Mouse (Mus musculus) MEL (cell line): ENCODE measurements around the gene Olfr573-ps1. TPM values are rescaled to one million over a fixed set of nuclear protein-coding genes. Genes with fewer than 3 reads are reported as not detected.

Source experiments
- DNase-seq: peaks from one replicate; pipeline ENCODE4 v3.0.0; 2011; ENCODE audit warnings: low read depth, low spot score
- H3K27ac ChIP-seq: 2 replicates; pipeline ENCODE4 v1.5.1; 2012; ENCODE audit warnings: low read depth, mild to moderate bottlenecking, control low read depth, low read length, moderate library complexity; ENCODE audit not compliant: control insufficient read depth
- H3K27me3 ChIP-seq, 2 experiments: fragments of 150-350 bp in 1 of 2; sonication (generic) in 1 of 2; 2 replicates each; pipeline ENCODE4 v1.6.1; 2012; ENCODE audit warnings: low read length in 2 of 2, mild to moderate bottlenecking in 2 of 2, improper control_type of control experiment in 1 of 2, moderate library complexity in 1 of 2; ENCODE audit not compliant: insufficient read depth in 2 of 2, control insufficient read depth in 1 of 2
- H3K36me3 ChIP-seq, 2 experiments: 2 replicates each; pipeline ENCODE4 v1.6.1; 2012 to 2014; ENCODE audit warnings: low read length in 2 of 2, improper control_type of control experiment in 1 of 2, inconsistent platforms in 1 of 2, mild to moderate bottlenecking in 1 of 2; ENCODE audit not compliant: insufficient read depth in 2 of 2, control insufficient read depth in 1 of 2
- H3K4me1 ChIP-seq, 2 experiments: fragments of 150-350 bp in 1 of 2; sonication (generic) in 1 of 2; 2 replicates each; pipeline ENCODE4 v1.6.1; 2012; ENCODE audit warnings: low read length in 2 of 2, improper control_type of control experiment in 1 of 2, mild to moderate bottlenecking in 1 of 2; ENCODE audit not compliant: insufficient read depth in 2 of 2, control insufficient read depth in 1 of 2
- H3K4me3 ChIP-seq, 2 experiments: fragments of 150-350 bp in 1 of 2; sonication (generic) in 1 of 2; 2 replicates each; pipeline ENCODE4 v1.5.1; 2012; ENCODE audit warnings: low read depth in 2 of 2, low read length in 2 of 2, mild to moderate bottlenecking in 2 of 2, moderate library complexity in 2 of 2, control low read depth in 1 of 2, improper control_type of control experiment in 1 of 2; ENCODE audit not compliant: control insufficient read depth in 1 of 2, insufficient read depth in 1 of 2
- H3K79me2 ChIP-seq: 2 replicates; pipeline ENCODE4 v1.6.1; 2012; ENCODE audit warnings: mild to moderate bottlenecking, low read length, moderate library complexity; ENCODE audit not compliant: control insufficient read depth, poor library complexity, insufficient read depth
- H3K9ac ChIP-seq: 2 replicates; pipeline ENCODE4 v1.6.1; 2012; ENCODE audit warnings: low read depth, mild to moderate bottlenecking, control low read depth, low read length, moderate library complexity; ENCODE audit not compliant: control insufficient read depth, poor library complexity, severe bottlenecking
- H3K9me3 ChIP-seq: fragments of 150-350 bp; sonication (generic); replicated peaks from 2 replicates; pipeline ENCODE4 v1.6.1; 2012; ENCODE audit warnings: mild to moderate bottlenecking, low read length, improper control_type of control experiment, moderate library complexity; ENCODE audit not compliant: insufficient read depth
- CHD1 ChIP-seq: IDR thresholded peaks from 2 replicates; pipeline ENCODE4 v1.6.1; 2012; ENCODE audit warnings: low read depth, mild to moderate bottlenecking, inconsistent platforms, low read length, improper control_type of control experiment
- CHD2 ChIP-seq: IDR thresholded peaks from 2 replicates; pipeline ENCODE4 v1.6.1; 2011; ENCODE audit warnings: low read length, improper control_type of control experiment
- CTCF ChIP-seq, 3 experiments: IDR thresholded peaks in 2 of 3; conservative IDR thresholded peaks in 1 of 3; 2 replicates each; pipeline ENCODE4 v1.5.1; 2011 to 2012; ENCODE audit warnings: low read length in 3 of 3, low read depth in 2 of 3, mild to moderate bottlenecking in 2 of 3, improper control_type of control experiment in 1 of 3, inconsistent platforms in 1 of 3, mixed read lengths in 1 of 3, moderate library complexity in 1 of 3; ENCODE audit not compliant: control insufficient read depth in 1 of 3, insufficient read depth in 1 of 3, poor library complexity in 1 of 3, severe bottlenecking in 1 of 3
- ELF1 ChIP-seq: IDR thresholded peaks from 2 replicates; pipeline ENCODE4 v1.6.1; 2014; ENCODE audit warnings: low read depth, mild to moderate bottlenecking, inconsistent platforms, low read length, improper control_type of control experiment, moderate library complexity
- EP300 ChIP-seq, 2 experiments: IDR thresholded peaks; 2 replicates each; pipeline ENCODE4 v1.6.1; 2011; ENCODE audit warnings: improper control_type of control experiment in 2 of 2, low read length in 2 of 2, low read depth in 1 of 2, mild to moderate bottlenecking in 1 of 2
- ETS1 ChIP-seq: IDR thresholded peaks from 2 replicates; pipeline ENCODE4 v1.6.1; 2012; ENCODE audit warnings: low read depth, mild to moderate bottlenecking, inconsistent platforms, low read length, improper control_type of control experiment, moderate library complexity
- GABPA ChIP-seq: IDR thresholded peaks from 2 replicates; pipeline ENCODE4 v1.6.1; 2012; ENCODE audit warnings: low read depth, mild to moderate bottlenecking, inconsistent platforms, low read length, improper control_type of control experiment, moderate library complexity
- HCFC1 ChIP-seq: IDR thresholded peaks from 2 replicates; pipeline ENCODE4 v1.6.1; 2012; ENCODE audit warnings: low read depth, mild to moderate bottlenecking, inconsistent platforms, low read length, improper control_type of control experiment, moderate library complexity
- MAFK ChIP-seq: IDR thresholded peaks from 2 replicates; pipeline ENCODE4 v1.6.1; 2011; ENCODE audit warnings: low read depth, mild to moderate bottlenecking, low read length, improper control_type of control experiment, borderline replicate concordance
- MAX ChIP-seq: IDR thresholded peaks from 2 replicates; pipeline ENCODE4 v1.6.1; 2011; ENCODE audit warnings: low read length, improper control_type of control experiment
- MEF2A ChIP-seq: IDR thresholded peaks from 2 replicates; pipeline ENCODE4 v1.6.1; 2014; ENCODE audit warnings: low read depth, mild to moderate bottlenecking, inconsistent platforms, low read length, improper control_type of control experiment; ENCODE audit not compliant: poor library complexity, insufficient replicate concordance, severe bottlenecking; ENCODE audit errors: extremely low read depth
- MYB ChIP-seq: IDR thresholded peaks from 2 replicates; pipeline ENCODE4 v1.6.1; 2011; ENCODE audit warnings: mild to moderate bottlenecking, low read depth, low read length, improper control_type of control experiment
- MYC ChIP-seq: IDR thresholded peaks from 2 replicates; pipeline ENCODE4 v1.6.1; 2011; ENCODE audit warnings: low read depth, mild to moderate bottlenecking, low read length, improper control_type of control experiment, moderate library complexity
- POLR2AphosphoS2 ChIP-seq: IDR thresholded peaks from 2 replicates; pipeline ENCODE4 v1.6.1; 2011; ENCODE audit warnings: low read length, improper control_type of control experiment
- RAD21 ChIP-seq: IDR thresholded peaks from 2 replicates; pipeline ENCODE4 v1.6.1; 2011; ENCODE audit warnings: mild to moderate bottlenecking, low read depth, low read length, improper control_type of control experiment
- RCOR1 ChIP-seq: IDR thresholded peaks from 2 replicates; pipeline ENCODE4 v1.6.1; 2012; ENCODE audit warnings: low read depth, mild to moderate bottlenecking, inconsistent platforms, low read length, improper control_type of control experiment
- SMC3 ChIP-seq: IDR thresholded peaks from 2 replicates; pipeline ENCODE4 v1.6.1; 2011; ENCODE audit warnings: low read depth, low read length, improper control_type of control experiment
- TAL1 ChIP-seq: IDR thresholded peaks from 2 replicates; pipeline ENCODE4 v1.6.1; 2012; ENCODE audit warnings: mild to moderate bottlenecking, inconsistent platforms, low read length, moderate library complexity, mixed read lengths
- TBP ChIP-seq: IDR thresholded peaks from 2 replicates; pipeline ENCODE4 v1.8.0; 2011; ENCODE audit warnings: low read depth, low read length, improper control_type of control experiment
- TCF12 ChIP-seq: IDR thresholded peaks from 2 replicates; pipeline ENCODE4 v1.6.1; 2014; ENCODE audit warnings: low read depth, mild to moderate bottlenecking, inconsistent platforms, low read length, improper control_type of control experiment, moderate library complexity
- UBTF ChIP-seq: IDR thresholded peaks from 2 replicates; pipeline ENCODE4 v1.6.1; 2012; ENCODE audit warnings: low read depth, mild to moderate bottlenecking, inconsistent platforms, low read length, improper control_type of control experiment, moderate library complexity, borderline replicate concordance; ENCODE audit not compliant: insufficient read depth
- ZC3H11A ChIP-seq: IDR thresholded peaks from 2 replicates; pipeline ENCODE4 v1.6.1; 2012; ENCODE audit warnings: low read depth, mild to moderate bottlenecking, inconsistent platforms, low read length, improper control_type of control experiment
- ZKSCAN1 ChIP-seq: IDR thresholded peaks from 2 replicates; pipeline ENCODE4 v1.6.1; 2012; ENCODE audit warnings: low read depth, mild to moderate bottlenecking, inconsistent platforms, low read length, improper control_type of control experiment, moderate library complexity
- ZMIZ1 ChIP-seq: IDR thresholded peaks from 2 replicates; pipeline ENCODE4 v1.6.1; 2012; ENCODE audit warnings: low read depth, mild to moderate bottlenecking, inconsistent platforms, low read length, improper control_type of control experiment, moderate library complexity
- polyA plus RNA-seq, 2 experiments: library from polyadenylated mRNA; stranded (reverse) in 1 of 2; unstranded in 1 of 2; fragments of >175 nt in 1 of 2; fragments of >200 nt in 1 of 2; gene quantifications; 2 replicates each; pipeline versions ENCODE4 v1.2.1 to v1.2.4; 2012; ENCODE audit warnings: low replicate concordance in 2 of 2, low read depth in 1 of 2; ENCODE audit not compliant: insufficient read length in 2 of 2, insufficient read depth in 1 of 2, missing spikeins in 1 of 2
- total RNA-seq: library from RNA; depleted of rRNA; stranded (reverse); fragments of 300-350 nt; gene quantifications from 2 replicates; pipeline ENCODE4 v1.2.3, GENCODE M21; 2012

The Olfr573-ps1 gene
- total and polyA plus RNA-seq, 3 experiments, result not detected

DNA sequence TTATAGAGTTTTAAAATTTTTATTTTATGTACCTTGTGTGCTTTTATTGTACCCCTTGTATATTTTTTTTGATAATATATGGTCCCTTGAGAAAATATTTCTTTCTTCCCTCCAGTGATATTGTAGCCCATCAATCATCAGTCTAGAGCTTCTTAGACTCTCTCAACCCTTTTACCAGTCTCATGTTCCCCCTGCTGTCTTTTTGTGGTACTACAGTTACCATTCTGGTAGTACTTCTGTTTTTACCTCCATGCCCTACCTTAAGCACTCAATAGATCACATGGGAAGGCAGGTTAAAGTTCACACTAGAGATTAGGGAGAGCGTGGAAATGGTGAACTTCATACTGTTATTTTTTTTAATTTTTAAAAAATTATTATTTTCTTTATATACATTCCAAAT, 22.7 kb downstream of the Olfr573-ps1 start:
- no peaks in the 10 kb centered on the region for H3K27me3 ChIP-seq
- H3K9ac ChIP-seq, result no peak overlapping the region
- H3K27ac ChIP-seq, result no peak overlapping the region
- H3K4me3 ChIP-seq, result no peak overlapping the region
- H3K79me2 ChIP-seq, result no peaks in the 10 kb centered on the region
- no peaks in the 10 kb centered on the region for H3K4me1 ChIP-seq
- no peaks in the 10 kb centered on the region for H3K36me3 ChIP-seq
- H3K9me3 ChIP-seq, result no peaks in the 10 kb centered on the region
- peak; percentile 68 for DNase-seq
- TF ChIP-seq ZKSCAN1 (no peak), ZC3H11A (peak; percentile 40; the same call in 1 of the 2 replicates), MYC (no peak), TBP (no peak), POLR2AphosphoS2 (no peak), ELF1 (no peak), GABPA (no peak), MYB (no peak), EP300 (IDR thresholded peaks at IDR 0.05; ENCODE audit: low read depth in 1 of 2, low read length in 2 of 2) (no peak), UBTF (no peak), CHD2 (no peak), MEF2A (no peak), RCOR1 (no peak), ZMIZ1 (no peak), TAL1 (no peak), CTCF (IDR thresholded peaks at IDR 0.05 in 2 of 3, conservative IDR thresholded peaks at IDR 0.05 in 1 of 3; ENCODE audit: control insufficient read depth in 1 of 3, insufficient read depth in 1 of 3, low read depth in 2 of 3, low read length in 3 of 3, poor library complexity in 1 of 3, severe bottlenecking in 1 of 3) (peak in 2 of 3 experiments; percentile 54 to 74; a peak in 4 of 6 replicates), HCFC1 (no peak), SMC3 (peak; percentile 81), RAD21 (peak; percentile 75), MAFK (no peak), TCF12 (no peak), CHD1 (no peak), ETS1 (no peak), MAX (no peak)
